16 mouse cellular contexts compared by ENCODE assay signal in genomic region chr1:35706336-35706735, GRCm38 (mm10).
"Had no signal": no experiment of that assay in that cellular context is flagged by ENCODE, and none has a peak within 500 bp of the region (broad histone marks: within the 10 kb centered on the region; RNA-seq: fewer than 3 reads in every experiment).

No protein-coding gene starts in this region.

- H3K36me3 ChIP-seq: neural tube, embryonic 13.5 days; neural tube, embryonic 15.5 days; stomach, embryonic 15.5 days had no signal

- H3K27me3 ChIP-seq: neural tube, embryonic 13.5 days; neural tube, embryonic 15.5 days; stomach, embryonic 15.5 days had no signal

- H3K9ac ChIP-seq: neural tube, embryonic 13.5 days; neural tube, embryonic 15.5 days; stomach, embryonic 15.5 days had no signal

- H3K27ac ChIP-seq: neural tube, embryonic 13.5 days; neural tube, embryonic 15.5 days; stomach, embryonic 15.5 days; stomach, postnatal 0 days had no signal

- H3K9me3 ChIP-seq: neural tube, embryonic 13.5 days; neural tube, embryonic 15.5 days; stomach, embryonic 15.5 days had no signal

- H3K4me1 ChIP-seq: neural tube, embryonic 13.5 days; neural tube, embryonic 15.5 days; stomach, embryonic 15.5 days had no signal

- H3K4me3 ChIP-seq: neural tube, embryonic 13.5 days; neural tube, embryonic 15.5 days; stomach, embryonic 15.5 days had no signal

- DNase-seq: retina, postnatal 1 day; right cerebral cortex, adult 18-20 months; right cerebral cortex, postnatal 14 days; right cerebral cortex, postnatal 25 days; right cerebral cortex, postnatal 4 days; spleen, adult 18-20 months; thymus, adult 18-20 months; thymus, adult 2 months; thymus, postnatal 14 days; thymus, postnatal 25 days; thymus, postnatal 36 days; thymus, postnatal 4 days had no signal

- H3K4me2 ChIP-seq: neural tube, embryonic 13.5 days; neural tube, embryonic 15.5 days; stomach, embryonic 15.5 days had no signal
